Mouse (Mus musculus) cerebral cortex, adult 2 months (tissue): ENCODE data around the gene Fzr1.

Source experiments
- WGBS: fragments of 180-500 bp; shearing (Covaris S2); methylation state at CpG from one replicate; pipeline ENCODE4 v1.1.7; 2018; 5-methylcytosine and 5-hydroxymethylcytosine counted together

The Fzr1 gene

DNA sequence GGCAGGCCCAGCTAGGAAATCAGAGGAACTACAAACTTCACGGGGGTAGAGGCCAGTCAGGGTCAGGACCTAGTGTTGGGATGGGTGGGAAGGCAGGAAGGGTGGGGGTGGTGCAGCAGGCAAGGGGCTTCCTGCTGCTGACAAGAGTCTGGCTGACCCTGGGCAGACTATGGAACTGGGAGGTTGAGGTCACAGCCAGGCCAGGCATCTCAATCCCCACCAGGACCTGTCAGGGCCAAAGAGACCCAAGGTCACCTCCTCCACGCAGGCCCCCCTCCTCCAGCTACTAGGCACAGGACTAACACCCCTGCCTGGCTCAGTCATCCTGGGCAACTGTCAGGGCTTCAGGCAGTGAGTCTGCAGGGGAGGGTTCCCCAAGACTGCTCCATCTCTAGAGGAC lies 50.4 kb downstream of the Fzr1 start:
- 72% methylated on average over 2 of the region's 2 CpGs for WGBS

DNA sequence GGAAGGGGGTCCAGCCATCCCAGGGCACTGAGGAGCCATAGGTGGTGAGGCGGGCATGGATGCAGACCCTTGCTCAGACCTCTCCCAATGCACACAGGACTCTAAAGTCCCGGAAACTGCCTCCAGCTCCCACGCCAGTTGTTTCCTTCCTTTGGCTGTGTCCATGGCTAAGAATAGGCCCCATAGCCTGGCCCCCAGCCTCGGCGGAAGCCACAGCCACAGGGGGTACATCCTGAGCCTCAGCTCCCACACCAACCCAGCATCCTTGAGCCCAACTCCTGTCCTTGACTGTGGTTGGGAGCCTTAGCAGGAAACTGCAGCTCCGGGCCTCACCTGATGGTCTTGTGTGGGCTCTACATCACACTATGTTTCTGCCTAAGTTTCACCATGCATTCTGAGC lies 51.5 kb downstream of the Fzr1 start:
- 62% methylated on average over 6 of the region's 6 CpGs for WGBS

DNA sequence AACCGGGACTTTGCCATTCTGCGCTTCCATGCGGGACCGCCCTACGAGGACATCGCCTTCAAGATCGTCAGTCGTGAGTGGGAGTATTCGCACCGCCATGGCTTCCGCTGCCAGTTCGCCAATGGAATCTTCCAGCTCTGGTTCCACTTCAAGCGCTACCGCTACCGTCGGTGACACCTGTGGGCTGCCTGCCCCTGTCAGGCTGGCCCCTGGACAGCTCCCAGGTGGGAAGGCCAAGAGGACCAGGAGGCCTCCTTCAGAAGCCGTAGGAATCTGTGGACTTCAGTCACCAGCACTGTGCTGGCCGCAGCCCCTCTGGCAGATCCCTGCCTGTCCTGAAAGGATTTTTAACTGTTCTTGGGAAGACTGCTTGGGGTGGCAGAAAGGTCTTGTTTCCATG lies 52.5 kb downstream of the Fzr1 start:
- WGBS, result 93% methylated on average over 18 of the region's 18 CpGs

DNA sequence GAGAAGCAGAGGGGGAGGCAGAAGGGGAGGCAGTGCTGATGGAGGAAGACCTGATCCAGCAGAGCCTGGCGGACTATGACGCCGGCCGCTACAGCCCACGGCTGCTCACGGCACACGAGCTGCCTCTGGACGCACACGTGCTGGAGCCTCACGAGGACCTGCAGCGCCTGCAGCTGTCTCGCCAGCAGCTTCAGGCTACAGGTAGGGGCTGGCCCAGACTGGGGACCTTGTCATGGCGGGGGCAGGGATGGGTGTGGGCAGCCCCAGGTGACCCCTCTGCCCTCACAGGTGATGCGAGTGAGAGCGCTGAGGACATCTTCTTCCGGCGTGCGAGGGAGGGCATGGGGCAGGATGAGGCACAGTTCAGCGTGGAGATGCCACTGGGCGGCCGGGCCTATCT lies 53.1 kb downstream of the Fzr1 start:
- WGBS, result 95% methylated on average over 21 of the region's 21 CpGs

DNA sequence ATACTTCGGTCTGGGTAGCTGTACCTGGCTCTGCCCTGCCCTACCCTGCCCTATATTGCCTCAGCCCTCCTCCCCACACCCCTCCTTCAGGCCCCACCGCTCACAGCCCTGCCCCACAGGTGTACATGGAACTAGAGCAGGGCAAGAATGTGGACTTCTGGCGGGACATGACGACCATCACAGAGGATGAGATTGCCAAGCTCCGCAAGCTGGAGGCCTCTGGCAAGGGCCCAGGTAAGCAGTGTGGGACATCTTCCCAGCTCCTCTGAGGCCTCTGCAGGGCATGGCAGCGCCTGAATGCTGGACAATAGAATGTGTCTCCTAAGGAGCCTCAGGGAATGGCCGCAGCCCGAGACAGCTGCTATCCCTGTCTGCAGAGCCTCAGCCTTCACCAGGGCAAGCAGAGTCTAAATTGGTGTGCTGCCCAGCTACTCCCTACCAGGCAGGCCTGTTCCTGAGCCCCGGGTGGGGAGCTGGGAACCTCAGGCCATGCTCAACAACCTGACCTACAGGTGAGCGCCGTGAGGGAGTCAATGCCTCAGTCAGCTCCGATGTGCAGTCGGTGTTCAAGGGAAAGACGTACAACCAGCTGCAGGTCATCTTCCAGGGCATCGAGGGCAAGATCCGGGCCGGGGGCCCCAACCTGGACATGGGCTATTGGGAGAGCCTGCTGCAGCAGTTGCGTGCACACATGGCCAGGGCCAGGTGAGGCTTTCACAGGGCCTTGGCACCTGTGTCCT lies 54.4 kb downstream of the Fzr1 start:
- WGBS, result 94% methylated on average over 18 of the region's 18 CpGs

DNA sequence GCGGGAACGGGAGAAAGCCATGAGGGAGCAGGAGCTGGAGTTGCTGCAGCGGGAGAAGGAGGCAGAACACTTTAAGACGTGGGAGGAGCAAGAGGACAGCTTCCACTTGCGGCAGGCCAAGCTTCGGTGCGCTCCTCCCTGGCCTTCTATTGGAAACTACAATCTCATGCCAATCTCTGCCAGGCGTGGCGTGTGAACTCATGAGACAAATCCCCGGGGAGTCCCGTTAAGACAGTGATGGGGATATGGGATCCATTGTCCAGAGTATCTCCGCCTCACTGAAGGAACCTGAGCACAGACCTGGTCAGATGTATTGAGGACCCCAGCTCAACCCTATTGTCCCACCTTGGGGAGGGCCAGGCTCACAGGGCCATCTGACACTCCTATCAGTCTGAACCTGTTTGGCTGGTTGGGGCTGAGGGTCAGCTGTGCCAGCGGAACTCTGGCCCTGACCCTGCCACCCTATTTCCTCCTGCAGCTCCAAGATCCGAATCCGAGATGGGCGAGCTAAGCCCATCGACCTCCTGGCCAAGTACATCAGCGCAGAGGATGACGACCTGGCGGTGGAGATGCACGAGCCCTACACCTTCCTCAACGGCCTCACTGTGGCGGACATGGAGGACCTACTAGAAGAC lies 55.1 kb downstream of the Fzr1 start:
- 91% methylated on average over 23 of the region's 23 CpGs for WGBS

DNA sequence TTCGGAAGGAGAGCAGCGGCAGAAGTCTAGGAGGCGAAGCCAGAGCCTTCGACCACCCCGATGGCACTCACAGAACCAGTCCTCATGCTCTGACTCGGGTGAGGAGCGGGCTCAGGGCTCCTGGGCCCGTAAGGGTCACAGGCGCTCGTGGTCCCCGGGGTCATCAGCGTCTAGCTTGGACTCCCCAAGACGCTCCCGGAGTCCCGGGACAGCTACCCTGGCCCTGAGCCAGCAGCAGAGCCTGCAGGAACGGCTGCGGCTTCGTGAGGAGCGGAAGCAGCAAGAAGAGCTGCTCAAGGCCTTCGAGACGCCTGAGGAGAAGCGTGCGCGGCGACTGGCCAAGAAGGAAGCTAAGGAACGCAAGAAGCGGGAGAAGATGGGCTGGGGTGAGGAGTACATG lies 55.9 kb downstream of the Fzr1 start:
- WGBS, result 91% methylated on average over 27 of the region's 27 CpGs

DNA sequence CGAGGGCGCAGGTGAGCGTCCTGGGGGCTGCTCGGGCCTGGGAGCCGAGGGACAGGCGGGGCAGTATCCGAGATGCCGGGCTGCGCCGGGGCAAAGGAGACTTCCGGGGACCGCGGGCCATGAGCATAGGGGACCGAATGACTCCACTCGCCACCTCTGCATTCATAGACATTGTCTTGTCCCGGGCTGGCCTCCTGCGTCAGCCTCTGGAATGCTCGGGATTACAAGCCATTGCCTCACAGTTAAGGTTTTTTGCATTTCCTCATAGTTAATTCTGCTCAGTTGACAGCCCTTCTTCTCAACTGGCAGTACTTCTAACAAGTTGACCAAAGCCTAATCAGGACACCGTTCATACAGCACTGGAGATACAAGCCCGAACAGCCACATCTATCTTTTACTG lies 56.9 kb downstream of the Fzr1 start:
- WGBS, result 2% methylated on average over 20 of the region's 20 CpGs

DNA sequence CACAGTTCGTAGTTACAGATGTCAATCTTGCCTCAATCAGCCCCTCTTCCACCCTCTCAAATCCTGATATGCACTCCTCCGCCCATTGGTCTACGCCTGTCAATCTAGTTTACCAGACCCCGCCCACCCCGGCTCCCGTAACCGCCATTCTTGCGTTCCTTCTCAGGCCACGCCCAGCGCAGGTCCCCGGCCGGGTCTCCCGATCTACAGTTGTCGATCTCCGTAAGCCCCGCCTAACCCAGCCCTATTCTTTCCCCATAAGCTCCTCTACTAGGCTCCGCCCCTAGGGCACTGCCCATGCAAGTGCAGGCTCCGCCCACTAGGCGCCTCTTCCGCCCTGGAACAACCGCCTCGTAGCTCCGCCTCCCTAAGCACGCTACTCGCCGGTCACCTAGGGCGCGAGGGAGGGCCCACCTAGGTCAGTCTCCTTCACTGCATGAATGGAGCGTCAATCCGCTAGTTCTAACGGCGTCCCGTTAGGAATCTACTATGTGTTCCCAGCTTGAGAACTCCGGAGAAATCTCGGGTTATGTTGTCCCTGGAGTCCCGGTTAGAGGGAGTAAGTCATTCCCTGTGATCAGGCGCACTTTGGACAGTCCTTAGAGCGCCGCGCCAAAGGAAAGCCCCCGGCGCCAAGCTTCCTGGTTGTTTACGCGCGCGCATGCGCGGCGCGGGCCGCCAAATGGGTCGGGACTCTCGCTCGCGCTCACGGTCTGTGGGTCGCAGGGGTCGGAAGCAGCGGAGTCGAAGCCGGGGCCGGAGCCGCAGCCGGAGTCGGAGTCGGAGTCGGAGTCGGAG lies 57.6 kb downstream of the Fzr1 start, which contains the start of gene Cactin:
Gene Cactin (plus strand): TSS at position 554 of the 798 bp plus-strand sequence.
- WGBS, result under 1% methylated on average over 68 of the region's 68 CpGs

DNA sequence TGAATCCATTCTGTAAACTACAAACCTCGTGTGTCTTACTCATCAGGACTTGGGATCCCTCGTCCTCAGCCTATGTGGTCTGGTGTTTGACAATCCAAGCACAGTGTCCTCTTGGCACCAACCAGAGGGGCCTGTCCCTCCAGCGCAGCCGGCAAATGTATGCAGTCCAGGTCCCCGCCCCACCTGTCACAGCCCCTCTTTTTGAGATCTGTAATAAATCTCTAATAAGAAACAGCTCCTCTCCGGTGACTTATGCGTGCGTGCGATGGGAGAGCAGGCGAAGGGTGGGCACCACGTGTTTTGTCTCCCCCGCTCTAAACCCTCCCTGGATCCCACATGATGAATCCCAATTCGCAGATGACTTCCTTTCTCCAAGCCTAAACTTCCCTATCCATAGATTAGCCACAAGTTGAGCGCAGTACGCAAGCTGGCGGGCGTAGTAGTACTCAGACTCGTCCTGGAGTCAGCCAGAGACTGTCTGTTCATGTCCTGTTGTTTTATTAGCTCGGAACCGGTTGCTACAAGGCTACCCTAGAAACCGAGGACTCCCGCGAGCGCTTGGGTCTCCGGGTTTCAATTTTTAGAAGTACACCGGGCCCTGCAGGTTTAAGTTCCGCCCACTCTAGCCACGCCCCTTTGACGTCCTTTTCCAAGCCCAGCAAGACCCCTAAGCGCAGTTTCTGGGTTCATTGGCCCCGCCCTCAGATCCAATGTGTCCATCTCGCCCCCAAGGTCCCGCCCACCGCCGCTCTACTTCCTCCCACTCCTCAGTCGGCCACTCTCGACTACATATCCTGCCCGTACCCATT lies 58.4 kb downstream of the Fzr1 start:
- WGBS, result under 1% methylated on average over 38 of the region's 38 CpGs

DNA sequence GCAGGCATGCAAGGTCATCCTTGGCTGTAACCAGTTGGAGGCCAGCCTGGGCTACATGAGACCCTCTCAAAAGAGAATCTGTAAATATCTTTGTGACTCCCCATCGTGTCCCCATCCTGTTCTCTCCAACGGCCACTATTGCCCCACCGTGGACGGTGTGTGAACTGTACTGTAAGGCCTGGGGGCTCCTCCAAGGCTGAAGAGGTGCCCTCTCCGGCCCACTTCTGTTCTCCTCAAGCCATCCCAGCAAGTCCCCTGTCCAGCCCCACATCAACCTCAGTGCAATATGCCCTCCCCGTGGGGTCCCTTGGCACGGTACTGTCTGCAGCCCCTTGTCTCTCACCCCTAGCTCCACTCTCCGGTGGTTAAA lies 59.0 kb downstream of the Fzr1 start:
- 17% methylated on average over 8 of the region's 8 CpGs for WGBS

DNA sequence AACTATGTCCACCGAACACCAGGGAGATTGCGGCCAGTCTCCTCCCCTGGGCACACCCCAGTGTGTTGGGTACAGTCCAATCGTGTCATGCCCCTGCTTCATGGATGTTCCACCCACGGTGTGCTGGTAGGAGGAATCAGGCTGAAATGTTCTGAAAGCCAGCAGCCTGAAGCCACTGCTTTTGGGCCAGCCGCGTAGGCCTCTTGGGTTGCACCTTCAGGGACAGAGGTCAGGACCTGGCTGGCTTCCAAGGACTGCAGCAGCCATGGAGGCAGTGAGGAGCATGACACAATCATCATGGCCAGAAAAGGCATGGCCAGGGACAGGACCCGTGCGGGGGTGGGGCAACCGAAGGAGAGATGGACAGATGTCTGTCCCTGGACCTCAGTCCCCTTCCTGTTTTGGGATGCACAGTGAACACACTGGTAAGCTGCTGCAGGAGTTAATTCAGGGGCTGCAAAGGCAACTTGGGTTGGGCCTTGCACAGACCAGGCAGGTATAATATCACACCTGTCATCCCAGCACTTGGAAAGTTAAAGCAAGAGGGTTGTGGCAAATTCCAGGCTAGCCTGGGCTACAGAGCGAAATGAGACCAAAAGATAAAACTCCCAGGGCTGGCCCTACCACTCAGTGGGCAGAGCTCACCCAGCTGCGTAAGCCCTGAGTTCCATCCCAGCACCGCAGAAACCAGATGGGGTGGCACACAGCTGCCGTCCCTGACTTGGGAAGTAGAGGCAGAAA lies 59.6 kb downstream of the Fzr1 start:
- WGBS, result 68% methylated on average over 13 of the region's 13 CpGs

DNA sequence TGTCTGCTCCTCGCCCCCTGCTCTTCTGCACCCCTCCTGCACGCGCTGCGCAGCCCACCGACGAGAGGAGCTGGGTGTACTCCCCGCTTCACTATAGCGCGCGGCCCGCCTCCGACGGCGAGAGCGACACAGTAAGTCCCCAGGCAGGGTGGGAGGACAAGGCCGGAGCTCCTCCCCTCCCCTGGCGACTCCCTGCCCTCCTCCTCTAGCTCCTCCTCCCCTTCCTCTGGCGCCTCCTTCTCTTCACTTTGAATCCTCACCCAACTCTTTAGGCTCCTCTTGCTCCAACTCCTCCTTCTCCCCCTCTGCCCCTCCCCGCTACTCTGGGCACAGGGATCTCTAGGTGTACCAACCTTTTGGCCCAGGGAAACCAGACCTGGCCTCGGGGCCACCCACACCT lies 61.0 kb downstream of the Fzr1 start:
- 38% methylated on average over 20 of the region's 20 CpGs for WGBS

DNA sequence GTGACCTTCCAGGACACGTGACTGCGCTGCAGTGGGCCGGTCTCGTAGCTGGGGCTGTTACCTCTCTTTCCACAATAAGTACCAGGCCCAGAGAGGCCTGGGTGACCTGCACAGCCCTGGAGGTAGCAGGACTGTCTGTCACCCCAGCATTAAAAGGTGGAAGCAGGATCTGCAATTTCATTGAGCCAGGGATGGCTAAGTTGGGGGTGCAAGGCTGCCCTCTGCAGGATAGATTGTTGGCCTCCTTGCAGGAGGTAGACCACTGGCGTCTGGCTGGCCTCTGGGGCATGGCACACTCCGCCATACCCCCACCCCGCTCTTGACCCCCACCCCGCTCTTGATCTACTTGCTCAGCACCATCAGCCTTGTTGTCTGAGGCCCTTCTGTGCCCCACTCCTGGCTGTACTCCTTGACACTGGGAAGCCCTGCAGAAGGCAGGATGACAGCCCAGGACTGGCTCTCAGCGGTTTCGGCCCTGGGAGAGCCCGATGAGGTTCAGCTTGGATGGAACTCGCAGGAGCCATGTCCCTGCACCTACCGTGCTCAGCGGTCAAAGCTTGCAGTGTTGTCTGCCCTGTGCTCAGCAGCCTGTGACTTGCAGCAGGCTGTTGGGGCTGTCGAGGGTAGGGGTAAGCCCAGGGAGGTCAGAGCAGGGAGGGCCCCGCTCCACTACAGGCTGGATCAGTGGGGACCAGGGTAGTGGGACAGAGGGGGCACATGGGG lies 61.8 kb downstream of the Fzr1 start:
- 56% methylated on average over 16 of the region's 16 CpGs for WGBS
